Mouse (Mus musculus) kidney, postnatal 25 days (tissue): ENCODE data around the gene P4ha2.

Experiments used
- DNase-seq, 2 experiments: peaks; one replicate each; pipeline ENCODE4 v3.0.0; 2021; ENCODE audit warnings: mixed read lengths in 2 of 2

The P4ha2 gene

DNA sequence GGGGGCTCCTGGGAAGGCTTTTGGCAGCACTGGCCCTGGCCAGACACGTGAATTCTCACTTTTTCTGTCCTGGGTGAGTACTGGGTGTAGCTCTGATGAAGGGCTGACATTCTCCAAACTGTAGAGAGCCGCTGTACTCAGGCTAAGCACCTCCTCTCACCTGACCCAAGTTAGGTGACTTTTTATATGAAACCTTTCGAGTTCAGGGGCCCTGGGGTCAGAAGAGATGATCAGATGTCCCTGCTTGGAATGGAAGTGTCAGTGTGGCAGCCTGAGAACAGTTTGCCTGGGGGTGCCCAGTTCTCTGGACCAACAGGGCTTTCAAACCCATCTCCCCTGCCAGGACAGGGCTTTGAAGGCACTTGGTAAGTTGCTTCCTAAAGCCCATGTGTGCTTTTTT, 8.2 kb downstream of the P4ha2 start:
- DNase-seq, result no peak

DNA sequence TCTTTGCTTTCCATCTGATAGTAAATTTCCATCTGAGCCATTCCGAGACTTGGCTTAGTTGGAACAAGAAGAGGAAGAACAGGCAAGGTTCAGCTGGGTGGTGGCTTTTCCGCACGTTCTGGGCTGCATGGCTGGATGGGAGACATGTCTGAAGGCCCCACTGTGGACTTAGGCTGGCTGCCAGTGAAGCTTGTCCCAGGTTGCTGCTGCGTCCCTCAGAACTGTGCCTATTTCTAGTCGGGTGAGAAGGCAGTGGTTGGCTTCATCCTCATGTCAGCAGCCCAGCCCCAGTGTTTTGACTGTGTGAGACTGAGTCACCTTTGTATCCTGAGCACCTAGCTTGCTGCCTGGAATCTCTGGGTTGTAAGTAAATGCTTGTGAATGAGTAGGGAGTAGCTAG, 9.0 kb downstream of the P4ha2 start:
- peak; percentile 65 to 83 for DNase-seq

DNA sequence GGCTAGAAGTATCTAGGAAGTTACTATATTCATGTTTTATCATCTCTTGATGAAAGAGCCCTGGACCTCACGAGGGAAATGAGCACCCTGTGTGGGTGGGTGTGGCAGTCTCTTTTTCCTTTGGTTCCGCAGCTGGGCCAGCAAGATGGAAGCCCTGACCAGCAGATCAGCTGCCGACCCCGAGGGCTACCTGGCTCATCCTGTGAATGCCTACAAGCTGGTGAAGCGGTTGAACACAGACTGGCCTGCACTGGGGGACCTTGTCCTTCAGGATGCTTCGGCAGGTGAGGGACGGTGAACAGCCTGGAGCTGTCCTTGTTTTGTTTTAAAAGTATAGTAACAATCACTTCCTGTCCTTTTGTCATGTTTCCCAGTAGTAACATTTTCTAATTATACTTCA, 11.4 kb downstream of the P4ha2 start:
- peak in 1 of 2 experiments; percentile 18 for DNase-seq

DNA sequence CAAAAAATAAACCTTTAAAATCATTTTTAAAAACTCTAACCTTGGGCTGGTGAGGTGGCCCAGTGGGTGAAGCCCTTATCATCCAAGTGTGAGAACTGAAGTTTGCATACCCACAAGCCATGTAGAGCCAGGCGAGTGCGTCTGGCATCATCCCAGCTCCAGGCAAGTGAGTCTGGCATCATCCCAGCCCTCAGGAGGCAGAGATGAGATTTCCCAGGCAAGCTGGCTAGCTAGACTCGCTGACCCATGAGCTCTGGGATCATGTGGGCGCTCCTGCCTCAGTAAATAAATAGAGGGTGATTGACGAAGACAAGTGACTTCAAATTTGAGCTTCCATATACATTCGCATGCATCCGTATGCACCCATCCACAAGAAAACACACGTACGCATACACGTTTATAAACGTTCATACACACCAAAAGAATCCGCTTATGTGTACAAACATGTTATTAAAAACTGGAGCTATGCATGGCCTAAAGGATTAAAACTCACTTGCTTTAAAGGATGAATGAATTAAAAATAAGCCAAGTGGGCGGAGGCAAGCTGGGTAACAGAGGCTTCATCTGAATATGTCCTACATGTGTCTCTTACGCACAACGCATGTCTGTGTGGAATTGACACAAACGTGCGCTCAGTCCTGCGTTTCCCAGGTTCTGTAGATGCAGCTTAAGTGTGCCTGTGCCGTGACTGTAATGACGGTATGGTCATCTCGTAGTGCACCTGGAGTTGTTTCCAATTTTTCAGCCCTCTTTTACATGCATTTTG, 12.3 kb downstream of the P4ha2 start:
- DNase-seq, result peak; percentile 90 to 92

DNA sequence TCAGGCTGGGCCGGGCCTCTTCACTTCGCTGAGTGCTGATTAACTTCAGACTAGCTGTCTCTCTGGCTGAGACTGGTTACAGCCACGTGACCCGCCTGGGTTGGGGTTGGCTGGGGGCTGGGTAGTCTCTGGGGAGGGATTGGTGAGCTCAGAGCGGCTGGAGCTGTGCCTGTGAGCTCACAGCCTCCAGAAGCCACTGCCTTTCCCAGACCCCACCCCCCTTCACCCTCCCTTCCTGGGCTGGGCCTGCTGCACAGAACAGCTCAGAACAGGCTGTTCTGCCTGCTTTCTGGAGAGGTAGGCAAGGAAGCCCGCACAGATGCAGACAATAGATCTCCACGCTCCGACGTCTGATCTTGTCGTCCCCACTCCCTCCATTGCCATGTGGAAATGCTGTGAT, 13.0 kb downstream of the P4ha2 start:
- peak; percentile 95 to 99 for DNase-seq

DNA sequence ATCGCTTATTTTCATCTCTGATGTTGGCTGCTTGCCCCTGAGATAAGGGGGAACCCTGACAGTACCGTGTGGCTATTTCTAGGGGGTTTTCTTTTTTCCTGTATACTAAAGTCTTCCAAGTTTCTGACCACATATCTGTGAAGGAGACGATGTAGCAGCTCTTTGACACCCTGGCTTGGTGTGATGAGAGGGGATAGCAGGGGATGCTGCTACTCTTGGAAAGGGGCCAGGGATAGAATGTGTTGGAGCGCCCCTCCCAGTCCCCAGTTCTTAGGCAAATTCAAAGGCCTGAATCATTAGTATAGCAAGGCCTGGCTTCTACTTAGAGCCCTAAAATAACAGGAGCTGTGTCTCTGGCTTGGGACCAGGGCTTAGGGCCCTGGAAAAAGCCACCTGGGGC, 13.5 kb downstream of the P4ha2 start:
- DNase-seq, result peak in 1 of 2 experiments; percentile 39

DNA sequence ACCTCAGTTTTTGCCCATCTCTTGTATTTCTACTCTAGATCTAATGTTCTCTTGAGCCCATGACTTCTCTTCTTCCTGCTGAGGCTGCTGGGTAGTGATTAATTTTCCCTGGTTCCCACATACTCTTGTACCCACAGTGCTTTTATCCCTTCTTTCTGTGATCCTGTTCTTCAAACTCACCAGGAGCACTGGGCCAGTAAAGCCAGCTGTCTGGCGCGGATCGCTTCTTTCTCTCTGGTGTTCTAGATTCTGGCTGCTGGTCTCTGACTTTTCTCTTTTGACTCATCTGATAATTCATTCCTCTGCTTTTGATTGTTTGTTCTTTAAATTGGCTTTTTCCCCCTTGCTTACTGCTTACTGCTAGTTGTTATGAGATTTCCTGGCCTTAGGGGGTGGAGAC, 14.9 kb downstream of the P4ha2 start:
- no peak for DNase-seq

DNA sequence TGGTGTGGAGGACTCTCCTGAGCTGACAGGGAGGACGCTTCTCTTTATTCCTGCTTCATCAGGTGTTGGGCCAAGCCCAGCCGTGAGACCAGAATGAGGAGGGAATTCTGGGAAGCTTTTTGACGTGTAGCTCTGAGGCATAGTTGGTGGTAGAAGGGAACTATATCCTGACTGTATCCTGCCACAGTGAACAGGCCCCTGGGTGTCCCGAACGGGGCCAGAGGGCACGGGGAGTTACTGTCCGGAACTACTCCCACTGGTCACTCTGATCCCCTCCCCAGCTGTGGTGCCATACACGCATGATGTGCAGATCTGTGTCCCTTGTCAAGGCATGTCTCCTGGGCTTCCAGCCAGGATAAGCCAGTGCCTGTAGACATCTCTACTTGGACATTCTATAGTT, 15.4 kb downstream of the P4ha2 start:
- DNase-seq, result peak in 1 of 2 experiments; percentile 45

DNA sequence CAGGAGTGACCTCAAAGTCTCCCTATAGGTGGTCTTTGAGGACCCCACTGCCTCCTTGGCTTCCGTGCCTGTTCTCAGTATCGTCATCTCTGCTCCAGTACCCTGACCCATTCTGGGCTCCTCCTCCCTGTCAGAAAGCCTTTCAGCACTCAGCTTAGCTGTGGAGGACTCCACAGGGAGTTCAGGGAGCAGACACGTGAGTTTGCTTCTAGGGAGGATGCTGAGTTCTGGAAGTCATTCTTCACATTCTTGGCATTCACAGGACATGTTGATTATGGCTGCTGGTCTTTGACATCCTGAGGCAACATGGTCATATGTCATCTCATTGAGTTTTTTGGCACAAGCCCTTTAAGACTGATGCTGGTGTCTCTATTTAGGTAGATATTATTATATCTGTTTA, 16.0 kb downstream of the P4ha2 start:
- DNase-seq, result peak; percentile 29 to 74

DNA sequence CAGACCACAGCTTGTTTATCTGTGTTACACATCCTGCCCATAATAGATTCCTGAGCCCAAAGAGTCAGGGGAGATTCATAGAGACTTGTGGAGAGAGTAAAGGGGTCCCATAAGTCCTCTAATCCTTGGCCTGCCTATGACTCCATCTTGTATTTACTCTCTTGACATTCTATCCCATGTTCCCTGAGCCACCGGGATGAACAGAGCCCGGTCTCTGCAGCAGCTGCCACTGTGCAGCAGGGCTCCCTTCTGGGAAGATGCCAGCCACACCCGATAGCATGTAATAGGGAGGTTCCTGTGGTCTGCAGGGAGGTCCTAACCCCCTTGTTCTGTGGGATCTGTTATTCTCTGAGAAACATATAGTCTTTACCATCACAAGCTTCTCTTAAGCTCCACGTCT, 16.5 kb downstream of the P4ha2 start:
- DNase-seq, result peak in 1 of 2 experiments; percentile 38

DNA sequence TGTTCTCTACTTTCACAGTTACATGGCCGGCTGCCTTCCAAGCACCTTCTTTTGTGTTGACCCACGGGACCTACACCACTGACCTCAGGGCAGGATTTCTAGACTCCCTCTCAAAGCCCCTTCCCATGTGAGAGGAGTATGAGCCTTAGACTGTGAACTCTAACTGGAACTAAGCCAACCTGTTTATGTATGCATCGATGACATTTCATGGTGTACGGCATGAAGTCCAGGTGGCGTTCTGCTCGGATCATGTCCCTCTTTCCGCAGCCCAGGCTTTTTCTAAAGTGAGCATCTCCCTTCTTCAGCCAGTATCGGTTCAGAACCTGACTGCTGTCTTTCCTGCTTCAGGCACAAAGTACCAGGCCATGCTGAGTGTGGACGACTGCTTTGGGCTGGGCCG, 17.2 kb downstream of the P4ha2 start:
- DNase-seq, result peak in 1 of 2 experiments; percentile 25

DNA sequence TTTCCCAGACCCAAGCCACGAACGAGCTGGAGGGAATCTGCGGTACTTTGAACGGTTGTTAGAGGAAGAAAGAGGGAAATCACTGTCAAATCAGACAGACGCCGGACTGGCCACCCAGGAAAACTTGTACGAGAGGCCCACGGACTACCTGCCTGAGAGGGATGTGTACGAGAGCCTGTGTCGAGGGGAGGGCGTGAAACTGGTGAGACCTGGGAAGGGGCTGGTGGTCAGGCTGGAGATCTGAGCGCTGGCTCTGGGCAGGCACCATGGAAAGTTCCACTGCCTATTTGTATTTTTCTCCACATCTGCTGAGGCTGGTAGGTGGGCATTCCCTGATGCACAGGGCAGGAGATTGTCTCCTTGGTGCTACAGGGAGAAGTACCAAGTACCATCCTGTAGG, 19.2 kb downstream of the P4ha2 start:
- peak in 1 of 2 experiments; percentile 35 for DNase-seq

DNA sequence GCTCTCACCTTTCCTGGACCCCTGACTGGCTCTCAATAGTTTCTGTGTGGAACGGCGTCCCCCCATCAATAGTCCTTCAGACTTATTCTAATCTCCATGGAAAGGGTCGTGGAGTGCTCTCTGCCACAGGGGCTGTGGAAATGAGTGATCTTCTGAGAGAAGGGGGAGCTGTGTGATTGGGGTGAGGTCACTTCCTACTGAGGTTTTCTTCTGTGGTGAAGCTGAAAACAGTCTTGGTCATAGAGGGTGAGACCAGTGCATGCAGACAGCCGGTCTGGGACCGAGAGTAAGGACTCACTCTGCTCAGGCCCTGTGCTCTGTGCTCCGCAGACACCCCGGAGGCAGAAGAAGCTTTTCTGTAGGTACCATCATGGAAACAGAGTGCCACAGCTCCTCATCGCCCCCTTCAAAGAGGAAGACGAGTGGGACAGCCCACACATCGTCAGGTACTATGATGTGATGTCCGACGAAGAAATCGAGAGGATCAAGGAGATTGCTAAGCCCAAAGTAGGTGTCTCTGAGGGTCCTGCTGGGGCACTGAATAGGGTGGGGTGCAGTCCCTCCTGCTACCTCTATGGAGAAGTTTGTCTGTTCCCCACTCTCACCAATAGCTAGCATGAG, 20.0 kb downstream of the P4ha2 start:
- peak in 1 of 2 experiments; percentile 14 for DNase-seq

DNA sequence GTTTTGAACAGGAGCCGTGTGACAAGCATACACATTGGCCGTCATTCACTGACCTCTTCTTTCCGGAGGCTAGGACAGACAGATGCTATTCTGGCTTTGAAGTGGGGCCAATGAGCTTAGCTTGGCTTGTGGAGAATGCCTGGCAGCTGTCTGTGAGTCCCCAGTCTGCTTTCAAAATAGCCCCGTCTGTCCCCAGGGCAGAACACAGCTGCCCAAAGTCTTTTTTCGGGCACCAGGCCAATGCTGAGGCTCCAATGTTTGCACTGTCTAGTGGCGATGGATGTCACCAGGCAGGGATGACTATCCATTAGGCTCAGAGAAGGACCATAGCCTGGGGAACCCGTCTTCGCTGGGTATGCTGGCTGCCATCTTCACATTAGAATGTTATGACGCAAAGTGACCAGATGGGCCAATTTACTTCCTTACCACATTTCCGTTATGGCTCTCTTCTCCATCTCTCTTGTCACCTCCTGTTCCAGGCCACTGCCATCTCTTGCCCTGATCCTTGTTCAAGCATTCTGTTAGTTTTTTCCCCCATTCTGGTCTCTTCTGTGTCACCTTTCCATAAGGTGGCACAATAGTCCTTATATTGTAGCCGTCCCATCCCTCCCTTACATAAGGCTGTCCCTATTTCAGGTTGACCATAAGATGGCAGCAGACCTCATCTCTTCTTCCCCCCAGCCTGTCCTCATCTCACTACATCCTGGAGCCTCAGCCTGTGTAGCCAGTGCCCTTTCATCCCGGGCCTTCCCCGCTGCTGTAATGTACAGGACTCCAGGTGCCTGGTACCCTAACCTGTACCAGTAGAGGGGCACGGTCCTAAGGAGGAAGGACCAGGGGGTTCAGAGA, 22.7 kb downstream of the P4ha2 start:
- DNase-seq, result peak; percentile 57 to 66

DNA sequence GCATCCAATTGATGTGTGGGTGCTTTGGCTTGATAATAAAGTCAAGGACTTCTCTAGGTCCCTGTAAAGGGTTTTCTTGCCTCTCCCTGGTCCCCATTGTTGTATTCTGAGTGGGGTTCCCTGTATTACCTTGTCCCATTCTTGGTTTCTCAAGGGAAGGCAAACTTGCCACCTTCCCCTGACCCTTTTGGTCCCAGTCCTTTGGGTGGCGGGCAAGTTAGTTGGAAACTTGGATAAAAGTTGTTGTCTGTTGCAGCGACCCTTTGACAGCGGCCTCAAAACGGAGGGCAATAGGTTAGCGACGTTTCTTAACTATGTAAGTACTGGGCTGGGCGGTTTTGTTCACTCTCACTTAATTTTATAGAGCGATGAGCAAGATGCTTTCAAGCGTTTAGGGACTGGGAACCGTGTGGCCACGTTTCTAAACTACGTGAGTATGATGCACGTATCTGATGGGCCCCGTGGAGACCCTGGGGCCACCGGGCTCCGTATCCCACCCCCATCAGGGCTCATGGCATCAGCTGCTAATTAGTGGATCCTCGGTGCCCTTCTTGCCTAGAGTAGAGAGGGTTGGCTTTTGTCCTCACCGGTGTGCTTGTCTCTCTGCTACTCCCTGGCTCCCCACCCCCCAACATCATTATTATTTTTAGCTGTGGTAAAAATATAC, 26.2 kb downstream of the P4ha2 start:
- peak in 1 of 2 experiments; percentile 17 for DNase-seq

DNA sequence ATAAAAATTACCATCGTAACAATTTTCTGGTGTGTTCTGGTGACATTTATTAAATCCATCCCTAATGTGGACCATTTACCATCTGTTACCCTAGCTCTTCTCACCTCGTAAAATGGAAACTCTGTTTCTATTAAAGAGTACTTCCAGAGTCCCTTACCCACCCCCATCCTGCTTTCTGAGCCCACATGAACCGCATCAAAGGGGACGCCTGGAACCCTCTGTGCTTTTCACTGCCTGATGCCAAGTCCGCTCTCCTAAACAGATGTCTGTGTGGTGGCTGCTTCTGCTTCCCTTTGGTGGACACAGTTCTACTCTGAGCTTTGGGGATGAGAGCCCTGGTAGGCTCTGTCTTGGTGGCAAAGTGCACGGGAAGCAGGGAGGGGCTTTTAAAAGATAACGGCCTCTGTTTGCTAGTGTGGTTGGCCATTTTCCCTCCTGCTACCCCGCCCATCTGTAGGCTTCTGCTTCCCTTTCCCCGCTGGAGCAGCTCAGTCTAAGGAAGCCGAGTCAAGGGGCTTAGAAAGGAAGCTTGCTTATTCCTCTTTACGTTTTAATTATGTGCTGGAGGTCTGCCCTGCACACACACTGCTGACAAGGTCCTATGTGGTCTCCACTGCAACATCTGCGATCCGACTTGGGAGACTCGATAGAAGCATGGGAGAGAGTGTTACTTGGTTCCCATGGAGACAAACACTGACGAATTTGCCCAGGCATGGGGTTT, 26.9 kb downstream of the P4ha2 start:
- DNase-seq, result peak in 1 of 2 experiments; percentile 34

DNA sequence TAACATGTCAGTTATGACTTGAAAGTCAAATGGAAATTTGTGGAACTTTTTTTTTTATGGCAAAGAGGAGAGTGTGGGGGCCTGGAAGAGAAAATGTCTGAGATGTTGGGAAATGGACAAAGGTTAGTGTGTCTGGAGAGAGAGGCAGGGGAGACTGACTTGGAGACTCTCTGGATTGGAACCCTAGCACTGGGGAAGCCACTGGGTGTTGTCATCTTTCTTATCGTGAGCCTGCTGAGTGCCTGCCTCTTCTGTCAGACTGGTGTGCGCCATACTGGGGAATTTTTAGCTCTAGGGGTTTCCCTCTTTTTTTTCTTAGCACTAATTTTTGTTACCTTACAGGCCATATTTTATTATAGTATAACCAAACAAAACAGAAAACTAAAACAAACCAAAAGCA, 27.5 kb downstream of the P4ha2 start:
- no peak for DNase-seq

DNA sequence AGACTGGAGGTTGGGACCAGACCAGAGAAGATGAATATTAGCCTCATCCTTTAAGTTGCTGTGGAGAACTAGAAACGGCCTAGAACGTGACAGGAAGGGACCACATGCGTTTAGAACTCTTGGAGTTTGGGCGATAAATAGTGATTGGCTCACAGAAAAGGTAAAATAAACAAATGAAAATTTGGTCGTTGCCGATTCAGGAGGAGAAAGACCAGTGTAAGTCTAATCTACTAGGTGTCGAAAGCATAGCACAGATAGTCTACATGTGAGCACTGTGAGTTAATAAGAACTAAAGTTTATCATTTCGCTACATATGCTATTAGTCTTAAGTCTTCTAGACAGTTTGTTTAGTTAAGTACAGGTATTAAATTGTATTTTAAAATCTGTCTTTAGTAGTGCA, 30.1 kb downstream of the P4ha2 start:
- DNase-seq, result no peak

DNA sequence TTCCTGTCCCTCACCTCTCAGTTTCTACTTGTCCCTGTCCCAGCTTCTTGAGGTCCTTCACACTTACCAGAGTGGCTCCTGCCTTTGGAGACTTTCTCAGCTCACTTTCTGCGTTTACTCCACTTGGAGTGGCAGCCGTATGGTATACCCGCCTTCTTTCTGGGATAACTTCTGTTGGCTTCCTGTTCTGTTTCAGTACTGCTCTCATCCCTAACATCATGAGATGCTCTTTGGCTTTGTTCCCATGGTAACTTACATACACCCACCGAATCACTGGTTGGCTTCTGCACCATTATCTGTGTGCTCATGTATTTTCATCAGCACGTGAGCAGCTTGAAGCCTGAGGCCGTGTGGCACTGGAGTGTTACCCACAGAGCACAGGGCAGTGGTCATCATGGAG, 30.8 kb downstream of the P4ha2 start:
- DNase-seq, result no peak

DNA sequence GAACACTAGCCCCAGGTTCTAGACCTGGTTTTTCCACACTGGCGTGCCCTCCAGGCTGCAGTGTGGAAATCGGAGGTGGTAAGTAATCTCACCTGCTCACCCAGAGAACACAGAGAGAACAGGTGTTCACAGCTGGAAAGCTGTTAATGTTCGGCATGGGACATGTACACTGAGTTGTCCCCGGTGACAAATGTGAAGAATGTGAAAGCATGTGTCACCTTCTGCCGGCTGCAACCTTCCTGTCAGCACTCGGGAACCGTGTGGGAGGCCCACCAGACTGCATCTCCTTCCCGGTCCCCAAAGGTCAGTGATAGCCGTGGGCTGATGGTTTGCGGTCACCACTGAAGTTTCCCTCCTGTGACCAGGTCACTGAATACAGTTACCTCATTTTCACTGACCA, 32.4 kb downstream of the P4ha2 start:
- no peak for DNase-seq

DNA sequence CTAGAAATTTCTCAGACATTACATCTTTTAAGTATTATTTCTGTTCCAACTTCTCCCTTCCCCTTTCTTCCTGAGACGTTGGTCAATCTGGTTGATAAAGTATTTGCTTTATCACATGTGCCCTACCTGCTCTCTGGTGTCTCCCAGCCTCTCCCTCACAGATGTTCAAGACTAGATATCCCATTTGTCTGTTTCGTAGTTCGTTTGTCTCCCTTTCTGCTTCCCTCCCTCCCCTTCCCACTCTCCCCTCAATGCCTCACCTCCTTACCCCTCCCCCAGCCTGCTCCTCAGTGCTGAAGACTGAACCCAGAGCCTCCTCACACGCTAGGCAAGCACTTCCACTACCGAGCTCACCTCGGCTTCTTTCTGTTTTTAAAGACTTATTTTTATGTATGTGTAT, 35.0 kb downstream of the P4ha2 start:
- no peak for DNase-seq

DNA sequence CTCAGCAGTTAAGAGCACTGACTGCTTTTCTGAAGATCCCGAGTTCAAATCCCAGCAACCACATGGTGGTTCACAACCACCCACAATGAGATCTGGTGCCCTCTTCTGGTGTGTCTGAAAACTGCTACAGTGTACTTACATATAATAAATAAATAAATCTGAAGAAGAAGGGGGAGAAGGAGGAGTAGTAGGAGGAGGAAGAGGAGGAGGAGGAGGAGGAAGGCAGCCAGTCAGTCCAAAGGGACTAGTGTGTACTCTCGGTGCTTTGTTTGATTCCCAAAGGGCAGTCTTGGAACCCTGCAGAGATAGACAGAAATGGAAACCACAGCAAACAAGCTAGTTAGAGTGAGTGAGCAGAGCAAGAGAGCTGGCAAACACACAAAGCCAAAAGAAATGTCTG, 40.3 kb downstream of the P4ha2 start:
- DNase-seq, result peak in 1 of 2 experiments; percentile 47
